Comparison of ENCODE assay signal across 13 mouse cellular contexts in genomic region chr10:111247609-111248008, GRCm38 (mm10). TPM values are rescaled to one million over a fixed set of nuclear protein-coding genes. Genes with fewer than 3 reads are reported as not detected.
DNase-seq lines count a peak whose midpoint lies in the region; ATAC-seq lines count a peak whose summit lies in the region.
"Had no signal": no experiment of that assay in that cellular context is flagged by ENCODE, and none has a peak within 500 bp of the region (broad histone marks: within the 10 kb centered on the region; RNA-seq: fewer than 3 reads in every experiment).

No protein-coding gene starts in this region.

- no peak overlapping the region for H3K9ac ChIP-seq in forebrain, embryonic 12.5 days
- no peak overlapping the region for H3K9ac ChIP-seq in forebrain, embryonic 11.5 days (ENCODE audit: low read length)
- peak overlapping the region; percentile 23; the same call in 1 of the 2 replicates for H3K9ac ChIP-seq in hindbrain, embryonic 15.5 days
- 0 out of 2 replicates have a peak overlapping the region, but pooled peaks have one; percentile 2 for H3K9ac ChIP-seq in midbrain, embryonic 16.5 days (ENCODE audit: low read depth, low read length)

- no peaks in the 10 kb centered on the region for H3K36me3 ChIP-seq in forebrain, embryonic 12.5 days (replicated peaks)
- H3K36me3 ChIP-seq in forebrain, embryonic 11.5 days (ENCODE audit: control insufficient read depth, insufficient read depth, low read length) = no peaks in the 10 kb centered on the region
- H3K36me3 ChIP-seq in hindbrain, embryonic 15.5 days = no peaks in the 10 kb centered on the region
- no peaks in the 10 kb centered on the region for H3K36me3 ChIP-seq in midbrain, embryonic 16.5 days (ENCODE audit: control insufficient read depth, insufficient read depth, low read length)

- H3K4me2 ChIP-seq in forebrain, embryonic 12.5 days = peak overlapping the region; percentile 43; the same call in 1 of the 2 replicates
- H3K4me2 ChIP-seq in forebrain, embryonic 11.5 days (ENCODE audit: low read depth, low read length, severe bottlenecking) = no peak overlapping the region
- H3K4me2 ChIP-seq in hindbrain, embryonic 15.5 days = peak overlapping the region; percentile 39
- peak overlapping the region; percentile 37 for H3K4me2 ChIP-seq in midbrain, embryonic 16.5 days (ENCODE audit: low read length)

- DNase-seq in forebrain, embryonic 11.5 days (ENCODE audit: low spot score) = no peak
- peak; percentile 37 for DNase-seq in brain, adult 2 months (ENCODE audit: low read depth, low spot score)
- DNase-seq in heart, adult 11 months = no peak
- DNase-seq in adrenal gland, adult 2 months = no peak
- DNase-seq in frontal cortex, postnatal 36 days (ENCODE audit: low spot score in 2 of 2) = no peak
- DNase-seq: heart, adult 2 months; lung, postnatal 14 days; thymus, postnatal 4 days had no signal

- WGBS in forebrain, embryonic 12.5 days = 31% methylated on average over 4 of the region's 4 CpGs
- 19% methylated on average over 4 of the region's 4 CpGs for WGBS in forebrain, embryonic 11.5 days
- 44% methylated on average over 4 of the region's 4 CpGs for WGBS in hindbrain, embryonic 15.5 days
- 23% methylated on average over 4 of the region's 4 CpGs for WGBS in midbrain, embryonic 16.5 days

- peaks cover 11% of the 10 kb centered on the region for H3K4me1 ChIP-seq in forebrain, embryonic 12.5 days
- H3K4me1 ChIP-seq in forebrain, embryonic 11.5 days (replicated peaks; ENCODE audit: control insufficient read depth, insufficient read depth, low read length) = no peaks in the 10 kb centered on the region
- peaks cover 11% of the 10 kb centered on the region; the same call in 1 of the 2 replicates for H3K4me1 ChIP-seq in hindbrain, embryonic 15.5 days (replicated peaks)
- H3K4me1 ChIP-seq in midbrain, embryonic 16.5 days (ENCODE audit: control insufficient read depth, insufficient read depth, low read length) = peaks cover 15% of the 10 kb centered on the region

- H3K27ac ChIP-seq in forebrain, embryonic 12.5 days = no peak overlapping the region
- no peak overlapping the region for H3K27ac ChIP-seq in forebrain, embryonic 11.5 days (ENCODE audit: low read depth, low read length)
- H3K27ac ChIP-seq in hindbrain, embryonic 15.5 days (replicated peaks) = peak overlapping the region; percentile 71
- no peak overlapping the region for H3K27ac ChIP-seq in midbrain, embryonic 16.5 days (ENCODE audit: low read length)
- H3K27ac ChIP-seq: heart, adult 2 months had no signal

- H3K27me3 ChIP-seq in forebrain, embryonic 12.5 days = no peaks in the 10 kb centered on the region
- no peaks in the 10 kb centered on the region for H3K27me3 ChIP-seq in forebrain, embryonic 11.5 days (ENCODE audit: control insufficient read depth, insufficient read depth, low read length)
- no peaks in the 10 kb centered on the region for H3K27me3 ChIP-seq in hindbrain, embryonic 15.5 days
- no peaks in the 10 kb centered on the region for H3K27me3 ChIP-seq in midbrain, embryonic 16.5 days (ENCODE audit: control insufficient read depth, insufficient read depth, low read depth, low read length)

- H3K9me3 ChIP-seq in forebrain, embryonic 12.5 days = no peaks in the 10 kb centered on the region
- no peaks in the 10 kb centered on the region for H3K9me3 ChIP-seq in forebrain, embryonic 11.5 days (ENCODE audit: control insufficient read depth, low read length)
- no peaks in the 10 kb centered on the region for H3K9me3 ChIP-seq in hindbrain, embryonic 15.5 days
- H3K9me3 ChIP-seq in midbrain, embryonic 16.5 days (replicated peaks; ENCODE audit: control insufficient read depth, low read length, poor library complexity, severe bottlenecking) = no peaks in the 10 kb centered on the region

- ATAC-seq in forebrain, embryonic 12.5 days (ENCODE audit: low FRiP score) = no peak
- no peak for ATAC-seq in forebrain, embryonic 11.5 days (replicated peaks; ENCODE audit: low FRiP score)
- ATAC-seq in hindbrain, embryonic 15.5 days (ENCODE audit: low FRiP score, low read depth) = no peak
- ATAC-seq in midbrain, embryonic 16.5 days = no peak
- ATAC-seq: activated CD4-positive, CD25-positive, alpha-beta regulatory T cell, adult 4 months; inflammation-experienced regulatory T-cells, adult 6 months had no signal

- H3K4me3 ChIP-seq in forebrain, embryonic 12.5 days (replicated peaks) = no peak overlapping the region
- H3K4me3 ChIP-seq in forebrain, embryonic 11.5 days (ENCODE audit: low read depth, low read length) = no peak overlapping the region
- H3K4me3 ChIP-seq in hindbrain, embryonic 15.5 days = no peak overlapping the region
- H3K4me3 ChIP-seq in midbrain, embryonic 16.5 days (ENCODE audit: low read depth, low read length) = peak overlapping the region; percentile 26; the same call in 1 of the 2 replicates
- H3K4me3 ChIP-seq: heart, adult 2 months had no signal

RNA-seq across cellular contexts. Expression of gene Bbs10, which starts 50.9 kb away (rescaled TPM):
- 6.6 and 6.7 TPM in 2 replicates for polyA plus RNA-seq in forebrain, embryonic 12.5 days (2016; fragmentation: Nextera tagmentation; extraction: Ambion mirVana)
- 7.5 and 9.5 TPM in 2 replicates for polyA plus RNA-seq in forebrain, embryonic 11.5 days (2014; fragmentation: Nextera tagmentation; extraction: Ambion mirVana)
- polyA plus RNA-seq in hindbrain, embryonic 15.5 days (2015; fragmentation: Nextera tagmentation; extraction: Ambion mirVana) = 4.5 and 5.1 TPM in 2 replicates
- 5.6 TPM in 2 replicates for polyA plus RNA-seq in midbrain, embryonic 16.5 days (2015; fragmentation: Nextera tagmentation; extraction: Ambion mirVana)
- total RNA-seq in adrenal gland, adult 2 months (2021) = 1 to 10 TPM; 3.5 to 7.3 TPM
- 0.79 and 0.81 TPM in 2 replicates for polyA plus RNA-seq in adrenal gland, adult 2 months (2012; rRNA removed)

Comparison
In these comparisons a context has a peak if more than half of its experiments do, and no peak if none do; other contexts are left out.
1. H3K9ac ChIP-seq: peak in hindbrain, embryonic 15.5 days (single experiment) and midbrain, embryonic 16.5 days (single experiment); none in forebrain, embryonic 12.5 days (single experiment) and forebrain, embryonic 11.5 days (single experiment).